Mouse (Mus musculus) cortical plate, adult 2 months (tissue): Measurements from ENCODE around the gene Rgn.

Experiments
- CTCF ChIP-seq: fragments of 200-500 bp; IDR thresholded peaks from 2 replicates; pipeline ENCODE4 v1.5.1; 2011; ENCODE audit warnings: mild to moderate bottlenecking, control low read depth, low read length; ENCODE audit not compliant: insufficient read depth; ENCODE audit errors: extremely low read depth
- POLR2A ChIP-seq: fragments of 200-500 bp; IDR thresholded peaks from 2 replicates; pipeline ENCODE4 v1.6.1; 2011; ENCODE audit warnings: mild to moderate bottlenecking, low read length, control low read depth; ENCODE audit not compliant: insufficient read depth; ENCODE audit errors: extremely low read depth

DNA sequence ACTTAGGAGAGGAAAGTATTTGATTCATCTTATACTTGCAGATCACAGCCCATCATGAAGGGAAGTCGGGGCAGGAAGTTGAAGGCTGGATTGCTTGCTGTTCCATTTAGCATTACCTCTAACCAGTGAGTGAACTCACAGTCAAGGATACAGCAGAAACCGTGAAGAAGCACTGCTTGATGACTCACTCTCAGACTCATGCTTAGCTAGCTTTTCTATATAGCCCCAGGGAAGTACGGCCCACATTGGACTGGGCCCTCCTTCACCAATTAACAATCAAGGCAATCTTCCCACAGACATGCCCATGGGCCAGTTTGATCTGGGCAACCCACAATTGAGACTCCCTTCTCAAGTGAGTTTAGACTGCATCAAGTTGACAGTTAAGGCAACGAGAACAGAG is 14.4 kb downstream of the Rgn start:
- TF ChIP-seq CTCF: no peak
- no peak for TF ChIP-seq POLR2A
